Mouse (Mus musculus): Measurements from ENCODE around the gene Pja2.

DNA sequence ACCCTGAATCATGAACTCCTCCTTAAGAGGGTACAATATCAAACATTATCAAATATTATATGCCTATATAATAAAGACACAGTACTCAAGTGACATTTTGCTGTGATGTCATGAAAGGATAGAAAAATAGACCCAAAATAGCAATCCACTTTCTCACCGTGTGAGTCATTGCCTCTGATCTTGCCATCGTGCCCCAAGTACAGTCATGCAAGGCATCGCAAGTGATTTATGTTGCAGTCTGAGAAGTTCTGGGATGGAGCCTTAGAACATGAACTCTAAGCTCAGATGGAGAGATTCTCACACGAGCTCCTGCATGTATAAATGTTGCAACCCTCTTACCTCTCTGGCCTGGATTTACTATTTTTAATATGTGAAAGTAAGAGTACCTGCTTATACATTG, 2.2 kb upstream of the Pja2 start:
- no peak for TF ChIP-seq CTCF (IDR thresholded peaks at IDR 0.05; ENCODE audit: low read depth)
- no peak for TF ChIP-seq EP300 (optimal IDR thresholded peaks at IDR 0.05)

All from stomach, postnatal 0 days (tissue).